8 mouse cellular contexts compared by ENCODE assay signal in genomic region chr19:8661821-8662307, GRCm38 (mm10). TPM values are rescaled to one million over a fixed set of nuclear protein-coding genes. Genes with fewer than 3 reads are reported as not detected.
DNase-seq lines count a peak whose midpoint lies in the region; ATAC-seq lines count a peak whose summit lies in the region.

No protein-coding gene starts in this region.

- H3K4me2 ChIP-seq in lung, embryonic 15.5 days: peak overlapping the region; percentile 97
- peak overlapping the region; percentile 83 for H3K4me2 ChIP-seq in embryonic facial prominence, embryonic 15.5 days (replicated peaks)
- H3K4me2 ChIP-seq in hindbrain, embryonic 14.5 days (replicated peaks): peak overlapping the region; percentile 68
- peak overlapping the region; percentile 91 for H3K4me2 ChIP-seq in limb, embryonic 15.5 days

- H3K36me3 ChIP-seq in lung, embryonic 15.5 days: no peaks in the 10 kb centered on the region
- no peaks in the 10 kb centered on the region for H3K36me3 ChIP-seq in embryonic facial prominence, embryonic 15.5 days
- no peaks in the 10 kb centered on the region for H3K36me3 ChIP-seq in hindbrain, embryonic 14.5 days (replicated peaks; ENCODE audit: control insufficient read depth, insufficient read depth)
- no peaks in the 10 kb centered on the region for H3K36me3 ChIP-seq in limb, embryonic 15.5 days

- peak overlapping the region; percentile 45 for H3K4me3 ChIP-seq in lung, embryonic 15.5 days
- peak overlapping the region; percentile 43 for H3K4me3 ChIP-seq in embryonic facial prominence, embryonic 15.5 days (replicated peaks)
- H3K4me3 ChIP-seq in hindbrain, embryonic 14.5 days (replicated peaks; ENCODE audit: low read length): peak overlapping the region; percentile 36
- H3K4me3 ChIP-seq in limb, embryonic 15.5 days: peak overlapping the region; percentile 44

- H3K27me3 ChIP-seq in lung, embryonic 15.5 days: no peaks in the 10 kb centered on the region
- H3K27me3 ChIP-seq in embryonic facial prominence, embryonic 15.5 days: 0 out of 2 replicates have a peak, but pooled peaks cover 2% of the 10 kb centered on the region
- H3K27me3 ChIP-seq in hindbrain, embryonic 14.5 days (ENCODE audit: control insufficient read depth, insufficient read depth, low read length): no peaks in the 10 kb centered on the region
- peaks cover 5% of the 10 kb centered on the region; the same call in 1 of the 2 replicates for H3K27me3 ChIP-seq in limb, embryonic 15.5 days

- WGBS in lung, embryonic 15.5 days: under 1% methylated on average over 35 of the region's 35 CpGs
- under 1% methylated on average over 35 of the region's 35 CpGs for WGBS in embryonic facial prominence, embryonic 15.5 days
- 2% methylated on average over 35 of the region's 35 CpGs for WGBS in hindbrain, embryonic 14.5 days
- WGBS in limb, embryonic 15.5 days: 1% methylated on average over 35 of the region's 35 CpGs

- H3K27ac ChIP-seq in lung, embryonic 15.5 days: no peak overlapping the region
- H3K27ac ChIP-seq in embryonic facial prominence, embryonic 15.5 days (replicated peaks): no peak overlapping the region
- 0 out of 2 replicates have a peak overlapping the region, but pooled peaks have one; percentile 22 for H3K27ac ChIP-seq in hindbrain, embryonic 14.5 days
- H3K27ac ChIP-seq in limb, embryonic 15.5 days: no peak overlapping the region

- H3K9me3 ChIP-seq in lung, embryonic 15.5 days: no peaks in the 10 kb centered on the region
- no peaks in the 10 kb centered on the region for H3K9me3 ChIP-seq in embryonic facial prominence, embryonic 15.5 days (replicated peaks)
- H3K9me3 ChIP-seq in hindbrain, embryonic 14.5 days (ENCODE audit: control insufficient read depth, low read length): no peaks in the 10 kb centered on the region
- no peaks in the 10 kb centered on the region for H3K9me3 ChIP-seq in limb, embryonic 15.5 days

- no peak; the same call in 1 of the 2 replicates for ATAC-seq in lung, embryonic 15.5 days (ENCODE audit: borderline replicate concordance, extremely low read depth, low FRiP score, low TSS enrichment)
- no peak for ATAC-seq in embryonic facial prominence, embryonic 15.5 days (ENCODE audit: insufficient number of reproducible peaks, low FRiP score, low TSS enrichment, low read depth)
- ATAC-seq in hindbrain, embryonic 14.5 days (ENCODE audit: low FRiP score): peak; percentile 75
- no peak for ATAC-seq in limb, embryonic 15.5 days (ENCODE audit: insufficient number of reproducible peaks, low FRiP score, low TSS enrichment, low read depth)
- ATAC-seq in inflammation-experienced regulatory T-cells, adult 6 months: no peak

- peaks cover 16% of the 10 kb centered on the region for H3K4me1 ChIP-seq in lung, embryonic 15.5 days
- H3K4me1 ChIP-seq in embryonic facial prominence, embryonic 15.5 days: peaks cover 26% of the 10 kb centered on the region
- H3K4me1 ChIP-seq in hindbrain, embryonic 14.5 days (replicated peaks; ENCODE audit: control insufficient read depth, insufficient read depth, low read length): no peaks in the 10 kb centered on the region
- peaks cover 24% of the 10 kb centered on the region for H3K4me1 ChIP-seq in limb, embryonic 15.5 days

- peak overlapping the region; percentile 42 for H3K9ac ChIP-seq in lung, embryonic 15.5 days
- peak overlapping the region; percentile 26 for H3K9ac ChIP-seq in embryonic facial prominence, embryonic 15.5 days
- H3K9ac ChIP-seq in hindbrain, embryonic 14.5 days: peak overlapping the region; percentile 60
- 0 out of 2 replicates have a peak overlapping the region, but pooled peaks have one; percentile 23 for H3K9ac ChIP-seq in limb, embryonic 15.5 days

- DNase-seq in lung, postnatal 14 days: no peak
- DNase-seq in hindbrain, embryonic 14.5 days (ENCODE audit: low spot score): peak; percentile 43
- DNase-seq in right cerebral cortex, adult 2 months (ENCODE audit: low spot score in 2 of 2): peak; percentile 89
- DNase-seq in cerebellum, postnatal 36 days: no peak

RNA-seq across cellular contexts. Expression of gene Chrm1, which starts 1.7 kb away (rescaled TPM):
- polyA plus RNA-seq in lung, embryonic 15.5 days (2015; fragmentation: Nextera tagmentation; extraction: Ambion mirVana): 0.08 and 0.14 TPM in 2 replicates
- polyA plus RNA-seq in embryonic facial prominence, embryonic 15.5 days (2015; fragmentation: Nextera tagmentation; extraction: Ambion mirVana): 0.76 and 0.83 TPM in 2 replicates
- 0.30 and 0.35 TPM in 2 replicates for polyA plus RNA-seq in hindbrain, embryonic 14.5 days (2014; fragmentation: Nextera tagmentation; extraction: Ambion mirVana)
- 0.18 and 0.19 TPM in 2 replicates for polyA plus RNA-seq in limb, embryonic 15.5 days (2015; fragmentation: Nextera tagmentation; extraction: Ambion mirVana)
- polyA plus RNA-seq in inflammation-experienced regulatory T-cells, adult 6 months (2017; shearing (Covaris generic)): not detected

RNA-seq across cellular contexts. Expression of gene Slc22a6, which starts 44.0 kb away (rescaled TPM):
- 0.11 TPM in 2 replicates for polyA plus RNA-seq in lung, embryonic 15.5 days (2015; fragmentation: Nextera tagmentation; extraction: Ambion mirVana)
- polyA plus RNA-seq in embryonic facial prominence, embryonic 15.5 days (2015; fragmentation: Nextera tagmentation; extraction: Ambion mirVana): 0.05 and 0.13 TPM in 2 replicates
- polyA plus RNA-seq in hindbrain, embryonic 14.5 days (2014; fragmentation: Nextera tagmentation; extraction: Ambion mirVana): 3.5 and 3.7 TPM in 2 replicates
- 0.06 TPM in 1 of 2 replicates, not detected in the other for polyA plus RNA-seq in limb, embryonic 15.5 days (2015; fragmentation: Nextera tagmentation; extraction: Ambion mirVana)
- not detected for polyA plus RNA-seq in inflammation-experienced regulatory T-cells, adult 6 months (2017; shearing (Covaris generic))

Comparison
In these comparisons a context has a peak if more than half of its experiments do, and no peak if none do; other contexts are left out.
1. DNase-seq: peak in hindbrain, embryonic 14.5 days (single experiment) and right cerebral cortex, adult 2 months (2 of 2); none in lung, postnatal 14 days (single experiment) and cerebellum, postnatal 36 days (0 of 2).
2. Peak in every context shown above with its lines, with median percentiles within 50 percentile points of each other: H3K4me2 ChIP-seq, H3K4me3 ChIP-seq and H3K9ac ChIP-seq.